Mouse (Mus musculus): Measurements from ENCODE around the gene Gm42417.

GRCm38 (mm10) chr1:36493299-36493698, 45.9 kb downstream of the Gm42417 start:
- TF ChIP-seq CTCF (IDR thresholded peaks at IDR 0.05; ENCODE audit: low read depth, low read length) (no peak), POLR2A (IDR thresholded peaks at IDR 0.05; ENCODE audit: insufficient read depth, low read length) (no peak)
